Mouse (Mus musculus) midbrain, postnatal 0 days (tissue): ENCODE data around the gene Blm. TPM values are rescaled to one million over a fixed set of nuclear protein-coding genes. Genes with fewer than 3 reads are reported as not detected.
A peak's percentile ranks its signal among the peaks of the same experiment; 100 is the strongest.

ENCODE experiments used
- ATAC-seq: fragments of 200-750 bp; cut with Nextera tagmentation; 2 replicates; pipeline ENCODE4 v1.8.0; 2017; ENCODE audit warnings: moderate number of reproducible peaks, mild to moderate bottlenecking, moderate TSS enrichment, moderate library complexity; ENCODE audit not compliant: low FRiP score
- DNase-seq: peaks from one replicate; pipeline ENCODE4 v3.0.0-alpha.2; 2015; ENCODE audit warnings: low spot score
- H3K27ac ChIP-seq: fragments of 300-500 bp; sonication (generic); 2 replicates; pipeline ENCODE4 v1.5.1; 2014; ENCODE audit warnings: low read depth, mild to moderate bottlenecking, low read length, mixed read lengths
- H3K27me3 ChIP-seq: fragments of 300-500 bp; sonication (generic); 2 replicates; pipeline ENCODE4 v1.6.1; 2014; ENCODE audit warnings: low read length, control low read depth, mixed read lengths; ENCODE audit not compliant: insufficient read depth
- H3K36me3 ChIP-seq: fragments of 300-500 bp; sonication (generic); 2 replicates; pipeline ENCODE4 v1.6.1; 2014; ENCODE audit warnings: low read length, control low read depth, mixed read lengths; ENCODE audit not compliant: insufficient read depth
- H3K4me1 ChIP-seq: fragments of 300-500 bp; sonication (generic); 2 replicates; pipeline ENCODE4 v1.6.1; 2014; ENCODE audit warnings: mild to moderate bottlenecking, control low read depth, antibody characterized with exemption, low read length, mixed read lengths; ENCODE audit not compliant: insufficient read depth
- H3K4me2 ChIP-seq: fragments of 300-500 bp; sonication (generic); 2 replicates; pipeline ENCODE4 v1.6.1; 2014; ENCODE audit warnings: low read depth, mild to moderate bottlenecking, low read length, mixed read lengths; ENCODE audit not compliant: poor library complexity, severe bottlenecking
- H3K4me3 ChIP-seq: fragments of 300-500 bp; sonication (generic); 2 replicates; pipeline ENCODE4 v1.5.1; 2014; ENCODE audit warnings: low read depth, mild to moderate bottlenecking, low read length, moderate library complexity
- H3K9ac ChIP-seq: fragments of 300-500 bp; sonication (generic); replicated peaks from 2 replicates; pipeline ENCODE4 v1.6.1; 2014; ENCODE audit warnings: mild to moderate bottlenecking, low read length, moderate library complexity, mixed read lengths; ENCODE audit not compliant: poor library complexity, severe bottlenecking
- H3K9me3 ChIP-seq: fragments of 300-500 bp; sonication (generic); 2 replicates; pipeline ENCODE4 v1.6.1; 2016; ENCODE audit warnings: low read length, control low read depth
- CTCF ChIP-seq: IDR thresholded peaks from 2 replicates; pipeline ENCODE4 v1.5.1; 2016; ENCODE audit warnings: antibody characterized with exemption, mild to moderate bottlenecking
- WGBS: fragments of 180-500 bp; shearing (Covaris S2); extraction: QIAGEN DNeasy Blood & Tissue Kit; methylation state at CpG from one replicate; pipeline ENCODE4 v1.1.7; 2014; 5-methylcytosine and 5-hydroxymethylcytosine counted together
- polyA plus RNA-seq: library from polyadenylated mRNA; unstranded; fragments of >200 nt; fragmentation: Nextera tagmentation; extraction: Ambion mirVana; gene quantifications from 2 replicates; pipeline ENCODE4 v1.2.1, GENCODE M21; 2015
- total RNA-seq: library from RNA; depleted of rRNA; stranded (reverse); fragments of >200 nt; gene quantifications from 2 replicates; pipeline ENCODE4 v1.2.3, GENCODE M21; 2014

The Blm gene
- total and polyA plus RNA-seq, 2 experiments from 2014 or later: 5.0 to 8.4 TPM

GRCm38 (mm10) chr7:80427730-80428129 is 107.2 kb downstream of the Blm start:
- WGBS: 86% methylated on average over 5 of the region's 5 CpGs
- no peak for DNase-seq
- no peak for TF ChIP-seq CTCF
- no peak overlapping the region for H3K4me2 ChIP-seq
- H3K36me3 ChIP-seq: no peaks in the 10 kb centered on the region
- no peak overlapping the region for H3K27ac ChIP-seq
- no peak overlapping the region for H3K9ac ChIP-seq
- no peaks in the 10 kb centered on the region for H3K27me3 ChIP-seq
- H3K4me1 ChIP-seq: no peaks in the 10 kb centered on the region
- no peaks in the 10 kb centered on the region for H3K9me3 ChIP-seq
- no peak overlapping the region for H3K4me3 ChIP-seq
- ATAC-seq: no peak

- Histone ChIP-seq H3K4me3 (no peak overlapping the region), H3K9ac (no peak overlapping the region), H3K27ac (no peak overlapping the region), H3K4me1 (no peaks in the 10 kb centered on the region), H3K9me3 (no peaks in the 10 kb centered on the region), H3K36me3 (no peaks in the 10 kb centered on the region), H3K27me3 (no peaks in the 10 kb centered on the region), H3K4me2 (no peak overlapping the region)
- DNase-seq (no peak), ATAC-seq (no peak)
- no peak for TF ChIP-seq CTCF
- WGBS: 80% methylated on average over 7 of the region's 7 CpGs
Measured at GRCm38 (mm10) chr7:80426363-80426762, 108.6 kb downstream of the Blm start.

- no peak overlapping the region for H3K27ac ChIP-seq
- H3K36me3 ChIP-seq: no peaks in the 10 kb centered on the region
- H3K27me3 ChIP-seq: no peaks in the 10 kb centered on the region
- no peaks in the 10 kb centered on the region for H3K9me3 ChIP-seq
- H3K4me2 ChIP-seq: no peak overlapping the region
- H3K4me3 ChIP-seq: no peak overlapping the region
- H3K4me1 ChIP-seq: no peaks in the 10 kb centered on the region
- H3K9ac ChIP-seq: no peak overlapping the region
- WGBS: 82% methylated on average over 6 of the region's 6 CpGs
- DNase-seq (no peak), ATAC-seq (no peak)
- TF ChIP-seq CTCF: peak; percentile 17; the same call in 1 of the 2 replicates
Measured at GRCm38 (mm10) chr7:80424722-80425121, 110.2 kb downstream of the Blm start.

DNA sequence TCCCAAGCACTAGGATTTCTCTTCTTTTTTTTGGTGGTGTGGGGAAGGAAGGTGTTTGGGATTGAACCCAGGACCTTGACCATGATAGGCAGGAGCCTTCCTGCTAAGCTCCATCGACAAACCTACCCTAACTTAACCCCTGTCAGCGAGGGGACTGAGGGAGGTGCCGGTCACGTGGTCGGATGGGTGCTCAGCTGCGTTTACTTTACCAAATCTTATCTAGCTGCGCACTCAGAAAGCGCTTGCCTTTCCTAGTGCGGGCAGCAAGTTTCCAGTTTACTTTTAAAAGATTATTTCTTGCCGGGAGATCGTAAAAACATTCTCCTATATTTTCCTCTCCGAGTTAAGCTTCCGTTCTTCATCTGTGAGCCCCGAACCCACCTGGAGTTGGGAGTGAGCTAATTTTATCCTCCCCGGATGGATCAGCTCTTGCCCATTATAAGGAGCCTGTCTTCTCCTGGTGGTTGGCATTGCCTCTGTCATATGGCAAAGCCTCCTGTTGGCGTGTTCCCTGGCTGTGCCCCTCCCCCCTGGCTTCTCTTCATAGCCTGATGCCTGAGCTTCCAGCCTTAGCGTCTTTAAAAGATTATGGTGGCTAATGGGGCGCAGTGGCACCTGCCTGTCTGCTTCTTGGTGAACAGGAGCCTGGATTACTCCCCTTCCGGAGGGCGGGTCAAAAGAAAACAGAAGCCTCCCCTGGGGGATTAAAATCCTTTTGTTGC is 112.0 kb downstream of the Blm start:
- Histone ChIP-seq H3K27ac (no peak overlapping the region), H3K4me1 (no peaks in the 10 kb centered on the region), H3K4me3 (no peak overlapping the region), H3K4me2 (peak overlapping the region; percentile 36; the same call in 1 of the 2 replicates), H3K9me3 (no peaks in the 10 kb centered on the region), H3K36me3 (no peaks in the 10 kb centered on the region), H3K27me3 (no peaks in the 10 kb centered on the region), H3K9ac (no peak overlapping the region)
- no peak for ATAC-seq
- no peak for DNase-seq
- WGBS: 18% methylated on average over 20 of the region's 20 CpGs
- TF ChIP-seq CTCF: no peak

DNA sequence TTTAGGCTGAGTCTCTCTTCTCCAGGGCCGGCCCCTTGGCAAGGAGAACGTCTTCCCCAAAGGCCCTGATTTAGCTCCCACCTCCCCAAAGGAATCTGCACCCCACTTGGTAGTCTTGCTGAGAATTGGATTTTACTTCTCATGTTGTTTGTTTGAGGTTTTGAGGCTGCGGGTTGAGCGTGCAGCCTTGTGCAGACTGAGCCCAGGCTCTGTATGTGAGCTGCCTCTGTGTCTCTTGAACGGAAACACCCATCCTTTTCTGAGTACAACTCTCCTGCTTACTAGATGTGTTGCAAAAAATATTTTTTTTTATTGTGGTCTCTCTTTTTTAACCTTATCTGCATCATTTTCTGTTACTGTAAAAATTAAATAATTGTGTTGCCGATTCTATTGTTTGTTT is 113.3 kb downstream of the Blm start:
- TF ChIP-seq CTCF: no peak
- Histone ChIP-seq H3K4me3 (no peak overlapping the region), H3K9ac (no peak overlapping the region), H3K4me2 (no peak overlapping the region), H3K27ac (no peak overlapping the region), H3K9me3 (no peaks in the 10 kb centered on the region), H3K36me3 (no peaks in the 10 kb centered on the region), H3K27me3 (no peaks in the 10 kb centered on the region), H3K4me1 (no peaks in the 10 kb centered on the region)
- no peak for ATAC-seq
- 94% methylated on average over 6 of the region's 6 CpGs for WGBS
- no peak for DNase-seq

DNA sequence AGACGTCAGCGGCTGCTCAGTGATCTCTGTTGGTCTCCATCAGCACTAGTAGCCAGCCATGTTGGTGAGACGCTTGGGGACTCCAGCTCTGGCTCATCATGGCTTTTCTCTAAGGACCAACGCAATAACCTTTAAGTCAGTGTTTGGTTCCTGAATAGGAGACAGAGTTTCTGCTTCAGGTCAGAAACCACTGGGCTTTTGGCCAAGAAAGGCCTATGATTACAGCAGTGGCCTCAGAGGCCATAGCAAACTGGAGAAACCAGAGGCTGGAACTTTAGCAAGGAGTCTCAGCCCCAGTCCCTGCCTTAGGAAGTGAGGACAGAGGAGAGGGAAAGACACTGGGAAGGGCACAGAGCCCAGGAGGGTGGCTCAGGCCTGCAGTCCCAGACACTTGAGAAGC is 114.3 kb downstream of the Blm start:
- DNase-seq (no peak), ATAC-seq (no peak)
- no peak overlapping the region for H3K27ac ChIP-seq
- WGBS: 80% methylated on average over 4 of the region's 4 CpGs
- no peak for TF ChIP-seq CTCF
- no peaks in the 10 kb centered on the region for H3K4me1 ChIP-seq
- H3K36me3 ChIP-seq: no peaks in the 10 kb centered on the region
- H3K4me2 ChIP-seq: no peak overlapping the region
- H3K9me3 ChIP-seq: no peaks in the 10 kb centered on the region
- H3K4me3 ChIP-seq: no peak overlapping the region
- no peaks in the 10 kb centered on the region for H3K27me3 ChIP-seq
- no peak overlapping the region for H3K9ac ChIP-seq
